Mouse (Mus musculus): ENCODE results near the gene Aifm1.

DNA sequence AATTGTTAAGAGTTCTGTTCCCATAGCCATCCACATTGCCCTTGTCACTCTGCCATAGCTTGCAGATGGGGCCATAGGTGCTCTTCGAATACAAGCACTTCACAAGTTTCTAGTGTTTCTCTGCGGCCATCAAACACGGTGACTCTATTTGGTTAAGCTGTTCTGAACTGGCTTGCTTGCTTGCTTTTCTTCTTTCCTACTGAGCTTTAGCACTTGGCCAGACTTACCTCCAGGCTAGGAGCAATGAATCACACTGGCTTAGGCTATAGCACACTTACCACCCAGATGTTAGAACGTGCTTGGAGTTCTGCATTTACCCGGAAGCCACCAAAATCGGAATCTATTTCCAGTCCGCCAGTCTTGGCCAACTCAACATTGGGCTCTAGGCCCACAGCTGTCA is 31.7 kb downstream of the Aifm1 start:
- TF ChIP-seq CTCF (conservative IDR thresholded peaks at IDR 0.05 in 1 of 2, IDR thresholded peaks at IDR 0.05 in 1 of 2; ENCODE audit: low read depth in 2 of 2, low read length in 2 of 2) (no peak), POLR2A (IDR thresholded peaks at IDR 0.05; ENCODE audit: low read depth, low read length) (no peak)
